Mouse (Mus musculus): Measurements from ENCODE around the gene Cebpg. TPM values are rescaled to one million over a fixed set of nuclear protein-coding genes. Genes with fewer than 3 reads are reported as not detected.

Gene Cebpg
- polyA plus RNA-seq, 1 experiment from 2014 or later = 38.7 TPM

GRCm38 (mm10) chr7:35080843-35081338 lies 24.5 kb upstream of the Cebpg start:
- peak overlapping the region; percentile 14 for H3K4me3 ChIP-seq (ENCODE audit: low read length)
- H3K4me2 ChIP-seq (ENCODE audit: low read depth, low read length) = peak overlapping the region; percentile 22
- H3K9ac ChIP-seq (ENCODE audit: low read length) = peak overlapping the region; percentile 46
- H3K27me3 ChIP-seq (ENCODE audit: control insufficient read depth, insufficient read depth, low read depth, low read length) = no peaks in the 10 kb centered on the region
- WGBS = 15% methylated on average over 10 of the region's 10 CpGs
- H3K9me3 ChIP-seq (ENCODE audit: control insufficient read depth, low read length) = no peaks in the 10 kb centered on the region
- peak; percentile 45; the same call in 1 of the 2 replicates for ATAC-seq (ENCODE audit: low read depth)
- no peaks in the 10 kb centered on the region for H3K36me3 ChIP-seq (ENCODE audit: control insufficient read depth, insufficient read depth, low read length)
- H3K27ac ChIP-seq (ENCODE audit: low read length) = peak overlapping the region; percentile 56
- no peaks in the 10 kb centered on the region for H3K4me1 ChIP-seq (replicated peaks; ENCODE audit: control insufficient read depth, insufficient read depth, low read length)

GRCm38 (mm10) chr7:35076645-35077044 lies 20.3 kb upstream of the Cebpg start:
- Histone ChIP-seq H3K27ac (ENCODE audit: low read length) (no peak overlapping the region), H3K4me1 (replicated peaks; ENCODE audit: control insufficient read depth, insufficient read depth, low read length) (no peaks in the 10 kb centered on the region), H3K4me2 (ENCODE audit: low read depth, low read length) (no peak overlapping the region), H3K9ac (ENCODE audit: low read length) (no peak overlapping the region), H3K36me3 (ENCODE audit: control insufficient read depth, insufficient read depth, low read length) (no peaks in the 10 kb centered on the region), H3K27me3 (ENCODE audit: control insufficient read depth, insufficient read depth, low read depth, low read length) (no peaks in the 10 kb centered on the region), H3K4me3 (ENCODE audit: low read length) (no peak overlapping the region), H3K9me3 (ENCODE audit: control insufficient read depth, low read length) (no peaks in the 10 kb centered on the region)
- WGBS = 38% methylated on average over 5 of the region's 5 CpGs
- ATAC-seq (ENCODE audit: low read depth) = no peak

- ATAC-seq (ENCODE audit: low read depth) = no peak
- no peak overlapping the region for H3K27ac ChIP-seq (ENCODE audit: low read length)
- H3K9me3 ChIP-seq (ENCODE audit: control insufficient read depth, low read length) = no peaks in the 10 kb centered on the region
- no peak overlapping the region for H3K4me3 ChIP-seq (ENCODE audit: low read length)
- H3K4me2 ChIP-seq (ENCODE audit: low read depth, low read length) = no peak overlapping the region
- no peak overlapping the region for H3K9ac ChIP-seq (ENCODE audit: low read length)
- H3K36me3 ChIP-seq (ENCODE audit: control insufficient read depth, insufficient read depth, low read length) = no peaks in the 10 kb centered on the region
- no peaks in the 10 kb centered on the region for H3K27me3 ChIP-seq (ENCODE audit: control insufficient read depth, insufficient read depth, low read depth, low read length)
- WGBS = 80% methylated on average over 8 of the region's 8 CpGs
- 0 out of 2 replicates have a peak, but pooled peaks cover 4% of the 10 kb centered on the region for H3K4me1 ChIP-seq (replicated peaks; ENCODE audit: control insufficient read depth, insufficient read depth, low read length)
Measured at GRCm38 (mm10) chr7:35066640-35067212, 10.4 kb upstream of the Cebpg start.

GRCm38 (mm10) chr7:35065958-35066357 lies 9.6 kb upstream of the Cebpg start:
- 0 out of 2 replicates have a peak, but pooled peaks cover 4% of the 10 kb centered on the region for H3K4me1 ChIP-seq (replicated peaks; ENCODE audit: control insufficient read depth, insufficient read depth, low read length)
- no peak overlapping the region for H3K27ac ChIP-seq (ENCODE audit: low read length)
- no peaks in the 10 kb centered on the region for H3K36me3 ChIP-seq (ENCODE audit: control insufficient read depth, insufficient read depth, low read length)
- no peak overlapping the region for H3K9ac ChIP-seq (ENCODE audit: low read length)
- no peak for ATAC-seq (ENCODE audit: low read depth)
- H3K27me3 ChIP-seq (ENCODE audit: control insufficient read depth, insufficient read depth, low read depth, low read length) = no peaks in the 10 kb centered on the region
- no peaks in the 10 kb centered on the region for H3K9me3 ChIP-seq (ENCODE audit: control insufficient read depth, low read length)
- WGBS = 77% methylated on average over 3 of the region's 3 CpGs
- no peak overlapping the region for H3K4me3 ChIP-seq (ENCODE audit: low read length)
- H3K4me2 ChIP-seq (ENCODE audit: low read depth, low read length) = no peak overlapping the region

GRCm38 (mm10) chr7:35064286-35065258 lies 8.2 kb upstream of the Cebpg start:
- Histone ChIP-seq H3K4me3 (ENCODE audit: low read length) (no peak overlapping the region), H3K36me3 (ENCODE audit: control insufficient read depth, insufficient read depth, low read length) (no peaks in the 10 kb centered on the region), H3K4me1 (replicated peaks; ENCODE audit: control insufficient read depth, insufficient read depth, low read length) (0 out of 2 replicates have a peak, but pooled peaks cover 4% of the 10 kb centered on the region), H3K9ac (ENCODE audit: low read length) (no peak overlapping the region), H3K4me2 (ENCODE audit: low read depth, low read length) (no peak overlapping the region), H3K27ac (ENCODE audit: low read length) (peak overlapping the region; percentile 26), H3K9me3 (ENCODE audit: control insufficient read depth, low read length) (0 out of 2 replicates have a peak, but pooled peaks cover 2% of the 10 kb centered on the region), H3K27me3 (ENCODE audit: control insufficient read depth, insufficient read depth, low read depth, low read length) (no peaks in the 10 kb centered on the region)
- ATAC-seq (ENCODE audit: low read depth) = peak; percentile 95
- 62% methylated on average over 14 of the region's 14 CpGs for WGBS

- no peaks in the 10 kb centered on the region for H3K27me3 ChIP-seq (ENCODE audit: control insufficient read depth, insufficient read depth, low read depth, low read length)
- no peak overlapping the region for H3K4me2 ChIP-seq (ENCODE audit: low read depth, low read length)
- H3K36me3 ChIP-seq (ENCODE audit: control insufficient read depth, insufficient read depth, low read length) = no peaks in the 10 kb centered on the region
- peaks cover 17% of the 10 kb centered on the region for H3K4me1 ChIP-seq (replicated peaks; ENCODE audit: control insufficient read depth, insufficient read depth, low read length)
- no peak for ATAC-seq (ENCODE audit: low read depth)
- H3K9me3 ChIP-seq (ENCODE audit: control insufficient read depth, low read length) = 0 out of 2 replicates have a peak, but pooled peaks cover 2% of the 10 kb centered on the region
- no peak overlapping the region for H3K27ac ChIP-seq (ENCODE audit: low read length)
- H3K9ac ChIP-seq (ENCODE audit: low read length) = no peak overlapping the region
- 64% methylated on average over 5 of the region's 5 CpGs for WGBS
- no peak overlapping the region for H3K4me3 ChIP-seq (ENCODE audit: low read length)
Measured at GRCm38 (mm10) chr7:35059467-35059866, 3.1 kb upstream of the Cebpg start.

GRCm38 (mm10) chr7:35058329-35058728 lies 2.0 kb upstream of the Cebpg start:
- no peak overlapping the region for H3K27ac ChIP-seq (ENCODE audit: low read length)
- no peak for ATAC-seq (ENCODE audit: low read depth)
- H3K4me3 ChIP-seq (ENCODE audit: low read length) = no peak overlapping the region
- 70% methylated on average over 1 of the region's 1 CpGs for WGBS
- H3K9me3 ChIP-seq (ENCODE audit: control insufficient read depth, low read length) = 0 out of 2 replicates have a peak, but pooled peaks cover 2% of the 10 kb centered on the region
- H3K9ac ChIP-seq (ENCODE audit: low read length) = no peak overlapping the region
- no peak overlapping the region for H3K4me2 ChIP-seq (ENCODE audit: low read depth, low read length)
- H3K4me1 ChIP-seq (replicated peaks; ENCODE audit: control insufficient read depth, insufficient read depth, low read length) = peaks cover 22% of the 10 kb centered on the region
- no peaks in the 10 kb centered on the region for H3K36me3 ChIP-seq (ENCODE audit: control insufficient read depth, insufficient read depth, low read length)
- H3K27me3 ChIP-seq (ENCODE audit: control insufficient read depth, insufficient read depth, low read depth, low read length) = no peaks in the 10 kb centered on the region

GRCm38 (mm10) chr7:35057569-35057968 lies 1.2 kb upstream of the Cebpg start:
- Histone ChIP-seq H3K9me3 (ENCODE audit: control insufficient read depth, low read length) (0 out of 2 replicates have a peak, but pooled peaks cover 2% of the 10 kb centered on the region), H3K9ac (ENCODE audit: low read length) (no peak overlapping the region), H3K4me3 (ENCODE audit: low read length) (no peak overlapping the region), H3K36me3 (ENCODE audit: control insufficient read depth, insufficient read depth, low read length) (no peaks in the 10 kb centered on the region), H3K27ac (ENCODE audit: low read length) (peak overlapping the region; percentile 51; the same call in 1 of the 2 replicates), H3K4me1 (replicated peaks; ENCODE audit: control insufficient read depth, insufficient read depth, low read length) (peaks cover 22% of the 10 kb centered on the region), H3K27me3 (ENCODE audit: control insufficient read depth, insufficient read depth, low read depth, low read length) (no peaks in the 10 kb centered on the region), H3K4me2 (ENCODE audit: low read depth, low read length) (no peak overlapping the region; the same call in 1 of the 2 replicates)
- WGBS = 69% methylated on average over 4 of the region's 4 CpGs
- ATAC-seq (ENCODE audit: low read depth) = no peak

- peak overlapping the region; percentile 51 for H3K27ac ChIP-seq (ENCODE audit: low read length)
- H3K4me3 ChIP-seq (ENCODE audit: low read length) = peak overlapping the region; percentile 97
- peak overlapping the region; percentile 63 for H3K9ac ChIP-seq (ENCODE audit: low read length)
- H3K27me3 ChIP-seq (ENCODE audit: control insufficient read depth, insufficient read depth, low read depth, low read length) = no peaks in the 10 kb centered on the region
- H3K9me3 ChIP-seq (ENCODE audit: control insufficient read depth, low read length) = 0 out of 2 replicates have a peak, but pooled peaks cover 2% of the 10 kb centered on the region
- H3K4me1 ChIP-seq (replicated peaks; ENCODE audit: control insufficient read depth, insufficient read depth, low read length) = peaks cover 22% of the 10 kb centered on the region
- no peaks in the 10 kb centered on the region for H3K36me3 ChIP-seq (ENCODE audit: control insufficient read depth, insufficient read depth, low read length)
- 7% methylated on average over 10 of the region's 10 CpGs for WGBS
- peak overlapping the region; percentile 76 for H3K4me2 ChIP-seq (ENCODE audit: low read depth, low read length)
- no peak for ATAC-seq (ENCODE audit: low read depth)
Measured at GRCm38 (mm10) chr7:35056999-35057398, 626 bp upstream of the Cebpg start.
